Mouse (Mus musculus): ENCODE data around the gene Gm5294. TPM values are rescaled to one million over a fixed set of nuclear protein-coding genes. Genes with fewer than 3 reads are reported as not detected.

Gene Gm5294
- polyA plus RNA-seq, 1 experiment from 2014 or later, result not detected

GRCm38 (mm10) chr5:138852151-138852550, 32.3 kb downstream of the Gm5294 start:
- WGBS, result 69% methylated on average over 4 of the region's 4 CpGs
- Histone ChIP-seq H3K27me3 (ENCODE audit: insufficient read depth, poor library complexity, severe bottlenecking) (peaks cover 3% of the 10 kb centered on the region; the same call in 1 of the 2 replicates), H3K4me3 (no peak overlapping the region), H3K27ac (no peak overlapping the region), H3K9me3 (no peaks in the 10 kb centered on the region), H3K4me1 (replicated peaks) (peaks cover 10% of the 10 kb centered on the region; the same call in 1 of the 2 replicates), H3K36me3 (no peaks in the 10 kb centered on the region)
- no peak for DNase-seq (ENCODE audit: low spot score)

GRCm38 (mm10) chr5:138853349-138853748, 33.5 kb downstream of the Gm5294 start:
- 77% methylated on average over 2 of the region's 2 CpGs for WGBS
- H3K4me3 ChIP-seq, result no peak overlapping the region
- H3K36me3 ChIP-seq, result no peaks in the 10 kb centered on the region
- no peak for DNase-seq (ENCODE audit: low spot score)
- no peak overlapping the region for H3K27ac ChIP-seq
- no peaks in the 10 kb centered on the region for H3K9me3 ChIP-seq
- H3K4me1 ChIP-seq (replicated peaks), result peaks cover 1% of the 10 kb centered on the region; the same call in 1 of the 2 replicates
- no peaks in the 10 kb centered on the region for H3K27me3 ChIP-seq (ENCODE audit: insufficient read depth, poor library complexity, severe bottlenecking)

GRCm38 (mm10) chr5:138857010-138857617, 37.2 kb downstream of the Gm5294 start:
- H3K27me3 ChIP-seq (ENCODE audit: insufficient read depth, poor library complexity, severe bottlenecking), result no peaks in the 10 kb centered on the region
- no peak overlapping the region for H3K27ac ChIP-seq
- no peaks in the 10 kb centered on the region for H3K4me1 ChIP-seq (replicated peaks)
- WGBS, result 35% methylated on average over 9 of the region's 9 CpGs
- no peak overlapping the region for H3K4me3 ChIP-seq
- H3K36me3 ChIP-seq, result no peaks in the 10 kb centered on the region
- H3K9me3 ChIP-seq, result no peaks in the 10 kb centered on the region
- DNase-seq (ENCODE audit: low spot score), result peak; percentile 65

- no peak overlapping the region for H3K4me3 ChIP-seq
- no peaks in the 10 kb centered on the region for H3K36me3 ChIP-seq
- H3K27me3 ChIP-seq (ENCODE audit: insufficient read depth, poor library complexity, severe bottlenecking), result no peaks in the 10 kb centered on the region
- no peak for DNase-seq (ENCODE audit: low spot score)
- H3K9me3 ChIP-seq, result no peaks in the 10 kb centered on the region
- no peak overlapping the region for H3K27ac ChIP-seq
- no peaks in the 10 kb centered on the region for H3K4me1 ChIP-seq (replicated peaks)
- WGBS, result 72% methylated on average over 13 of the region's 13 CpGs
Observed at GRCm38 (mm10) chr5:138857811-138858251, 38.0 kb downstream of the Gm5294 start.

- H3K36me3 ChIP-seq, result no peaks in the 10 kb centered on the region
- 0 out of 2 replicates have a peak, but pooled peaks cover 2% of the 10 kb centered on the region for H3K4me1 ChIP-seq (replicated peaks)
- no peaks in the 10 kb centered on the region for H3K9me3 ChIP-seq
- H3K27ac ChIP-seq, result no peak overlapping the region
- WGBS, result 81% methylated on average over 7 of the region's 7 CpGs
- no peaks in the 10 kb centered on the region for H3K27me3 ChIP-seq (ENCODE audit: insufficient read depth, poor library complexity, severe bottlenecking)
- H3K4me3 ChIP-seq, result no peak overlapping the region
- DNase-seq (ENCODE audit: low spot score), result no peak
Observed at GRCm38 (mm10) chr5:138863681-138864146, 43.8 kb downstream of the Gm5294 start.

GRCm38 (mm10) chr5:138864166-138864565, 44.3 kb downstream of the Gm5294 start:
- no peaks in the 10 kb centered on the region for H3K9me3 ChIP-seq
- no peak for DNase-seq (ENCODE audit: low spot score)

GRCm38 (mm10) chr5:138864880-138865279, 45.0 kb downstream of the Gm5294 start:
- H3K9me3 ChIP-seq, result no peaks in the 10 kb centered on the region
- H3K36me3 ChIP-seq, result no peaks in the 10 kb centered on the region
- H3K4me1 ChIP-seq (replicated peaks), result 0 out of 2 replicates have a peak, but pooled peaks cover 2% of the 10 kb centered on the region
- WGBS, result 52% methylated on average over 7 of the region's 7 CpGs
- no peak overlapping the region for H3K4me3 ChIP-seq
- no peaks in the 10 kb centered on the region for H3K27me3 ChIP-seq (ENCODE audit: insufficient read depth, poor library complexity, severe bottlenecking)
- DNase-seq (ENCODE audit: low spot score), result no peak
- H3K27ac ChIP-seq, result no peak overlapping the region

More at GRCm38 (mm10) chr5:138864166-138864565, 44.3 kb downstream of the Gm5294 start:
- Histone ChIP-seq H3K36me3 (no peaks in the 10 kb centered on the region), H3K27me3 (ENCODE audit: insufficient read depth, poor library complexity, severe bottlenecking) (no peaks in the 10 kb centered on the region), H3K4me3 (no peak overlapping the region), H3K4me1 (replicated peaks) (0 out of 2 replicates have a peak, but pooled peaks cover 2% of the 10 kb centered on the region), H3K27ac (no peak overlapping the region)

GRCm38 (mm10) chr5:138865637-138866036, 45.8 kb downstream of the Gm5294 start:
- no peak overlapping the region for H3K4me3 ChIP-seq
- no peaks in the 10 kb centered on the region for H3K36me3 ChIP-seq
- H3K27ac ChIP-seq, result no peak overlapping the region
- H3K9me3 ChIP-seq, result no peaks in the 10 kb centered on the region
- 73% methylated on average over 4 of the region's 4 CpGs for WGBS
- no peaks in the 10 kb centered on the region for H3K27me3 ChIP-seq (ENCODE audit: insufficient read depth, poor library complexity, severe bottlenecking)
- 0 out of 2 replicates have a peak, but pooled peaks cover 2% of the 10 kb centered on the region for H3K4me1 ChIP-seq (replicated peaks)
- DNase-seq (ENCODE audit: low spot score), result no peak

Other genes with a start within 250 kb of the Gm5294 start
- gene Zfp68, start 200.3 kb upstream of the Gm5294 start, polyA plus RNA-seq (2016; fragmentation: Nextera tagmentation; extraction: Ambion mirVana), result 53.5 and 60.5 TPM in 2 replicates
- 9.0 and 9.4 TPM in 2 replicates for gene A430033K04Rik, start 197.2 kb upstream of the Gm5294 start, polyA plus RNA-seq (2016; fragmentation: Nextera tagmentation; extraction: Ambion mirVana)
- 10.9 and 24.0 TPM in 2 replicates for gene Fam20c, start 65.6 kb upstream of the Gm5294 start, polyA plus RNA-seq (2016; fragmentation: Nextera tagmentation; extraction: Ambion mirVana)
- gene Pdgfa, start 177.3 kb downstream of the Gm5294 start, polyA plus RNA-seq (2016; fragmentation: Nextera tagmentation; extraction: Ambion mirVana), result 10.4 and 12.8 TPM in 2 replicates